Mouse (Mus musculus) left cerebral cortex, postnatal 25 days (tissue): ENCODE results near the gene Tff2. TPM values are rescaled to one million over a fixed set of nuclear protein-coding genes. Genes with fewer than 3 reads are reported as not detected.

Experiments used
- DNase-seq, 2 experiments: peaks; one replicate each; pipeline ENCODE4 v3.0.0; 2022; ENCODE audit warnings: low spot score in 2 of 2, mixed read lengths in 1 of 2
- intact Hi-C: fragments of 180-260 bp; cut with DNase I; formaldehyde crosslinking; loops from one replicate; pipeline ENCODE4 v1.15.1; 2025
- total RNA-seq, 2 experiments: library from RNA; stranded (reverse); gene quantifications; 2 replicates each; pipeline ENCODE4 v1.2.3; 2021

The Tff2 gene
- total RNA-seq, 2 experiments from 2014 or later = not detected

GRCm38 (mm10) chr17:31142116-31142515 is 2.0 kb downstream of the Tff2 start:
- no peak for DNase-seq
- intact Hi-C loops = no loop called here

GRCm38 (mm10) chr17:31138398-31138797 is 5.7 kb downstream of the Tff2 start:
- peak; percentile 52 to 68 for DNase-seq
- intact Hi-C loops = loop anchor here (1.0 to 5.0 kb wide), 3 partner anchors 49 to 354 kb away; no protein-coding TSS in a partner anchor

GRCm38 (mm10) chr17:31136821-31137220 is 7.3 kb downstream of the Tff2 start:
- no peak for DNase-seq
- intact Hi-C loops = loop anchor here (5.0 kb wide), 2 partner anchors 105 to 355 kb away; no protein-coding TSS in a partner anchor

- DNase-seq = no peak
- intact Hi-C loops = loop anchor here (5.0 kb wide), 2 partner anchors 106 to 356 kb away; no protein-coding TSS in a partner anchor
These were observed 7.8 kb downstream of the Tff2 start for GRCm38 (mm10) chr17:31136291-31136690.

GRCm38 (mm10) chr17:31134913-31135312 is 9.2 kb downstream of the Tff2 start:
- no peak for DNase-seq
- intact Hi-C loops = loop anchor here (5.0 kb wide), 2 partner anchors 107 to 357 kb away; no protein-coding TSS in a partner anchor

GRCm38 (mm10) chr17:31133776-31134175 is 10.3 kb downstream of the Tff2 start:
- intact Hi-C loops = no loop called here
- no peak for DNase-seq

- intact Hi-C loops = no loop called here
These were observed 12.7 kb downstream of the Tff2 start for GRCm38 (mm10) chr17:31131269-31131821.

GRCm38 (mm10) chr17:31129452-31129851 is 14.6 kb downstream of the Tff2 start, which contains the start of gene Tff3:
TSS of gene Tff3 (minus strand) at chr17:31129646.
- DNase-seq = no peak
- intact Hi-C loops = no loop called here

More at GRCm38 (mm10) chr17:31131269-31131821, 12.7 kb downstream of the Tff2 start:
- DNase-seq = peak; percentile 37 to 77

GRCm38 (mm10) chr17:31128708-31129318 is 15.3 kb downstream of the Tff2 start:
- intact Hi-C loops = no loop called here
- DNase-seq = no peak

- DNase-seq = peak; percentile 35 to 76
- intact Hi-C loops = no loop called here
These were observed 18.4 kb downstream of the Tff2 start for GRCm38 (mm10) chr17:31125548-31126266.

- intact Hi-C loops = no loop called here
- DNase-seq = peak in 1 of 2 experiments; percentile 36
These were observed 22.1 kb downstream of the Tff2 start for GRCm38 (mm10) chr17:31121975-31122374.

GRCm38 (mm10) chr17:31119429-31119828 is 24.7 kb downstream of the Tff2 start:
- intact Hi-C loops = loop anchor here (1.0 to 2.0 kb wide), 3 partner anchors 61 to 109 kb away; no protein-coding TSS in a partner anchor
- peak; percentile 82 to 84 for DNase-seq

- intact Hi-C loops = loop anchor here (2.0 kb wide), 2 partner anchors 59 to 107 kb away; no protein-coding TSS in a partner anchor
- no peak for DNase-seq
These were observed 26.1 kb downstream of the Tff2 start for GRCm38 (mm10) chr17:31117946-31118345.

- intact Hi-C loops = no loop called here
- DNase-seq = no peak
These were observed 28.0 kb downstream of the Tff2 start for GRCm38 (mm10) chr17:31116063-31116462.

GRCm38 (mm10) chr17:31113191-31113856 is 30.8 kb downstream of the Tff2 start:
- intact Hi-C loops = no loop called here
- DNase-seq = no peak

GRCm38 (mm10) chr17:31108388-31108787 is 35.7 kb downstream of the Tff2 start:
- intact Hi-C loops = no loop called here

GRCm38 (mm10) chr17:31103823-31104222 is 40.3 kb downstream of the Tff2 start:
- intact Hi-C loops = no loop called here
- no peak for DNase-seq

More at GRCm38 (mm10) chr17:31108388-31108787, 35.7 kb downstream of the Tff2 start:
- DNase-seq = no peak

- DNase-seq = no peak
- intact Hi-C loops = no loop called here
These were observed 41.0 kb downstream of the Tff2 start for GRCm38 (mm10) chr17:31103007-31103570.

GRCm38 (mm10) chr17:31098788-31099187 is 45.3 kb downstream of the Tff2 start:
- no peak for DNase-seq
- intact Hi-C loops = no loop called here
